Mouse (Mus musculus): ENCODE data around the gene Gm16405.
"Not testable (repeated sequence)": the region's sequence is repeated elsewhere in the genome, so short reads cannot be mapped to it uniquely, and the experiment has no call there.

Gm16405 gene

DNA sequence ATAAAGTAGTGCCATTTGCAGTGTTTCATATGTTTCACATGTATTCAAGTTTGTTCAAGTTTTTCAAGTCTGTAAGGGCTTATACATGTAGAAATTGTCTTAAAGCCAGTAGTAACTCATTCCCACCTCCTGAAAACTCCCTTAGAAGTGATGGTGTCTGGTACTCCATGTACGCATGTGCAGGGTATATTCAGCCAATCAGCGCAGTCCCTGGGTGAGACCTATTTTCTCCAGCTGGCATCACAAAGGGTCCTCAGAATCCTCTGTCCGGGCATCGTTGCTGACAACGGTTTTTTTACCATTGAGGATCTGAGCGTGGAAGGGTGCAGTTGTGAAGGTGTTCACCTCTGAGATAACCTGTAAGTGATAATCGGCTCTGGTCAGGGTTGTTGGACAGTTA is at the start of gene Gm16405:
Gene Gm16405, plus strand, starts transcription at position 301 of the 400 bp plus-strand sequence.
- DNase-seq = not testable (repeated sequence)

Measured in kidney, postnatal 25 days (tissue).